Mouse (Mus musculus) limb, embryonic 15.5 days (tissue): ENCODE results near the gene Acap2. TPM values are rescaled to one million over a fixed set of nuclear protein-coding genes. Genes with fewer than 3 reads are reported as not detected.

Source experiments
- ATAC-seq: fragments of 200-750 bp; cut with Nextera tagmentation; 2 replicates; pipeline ENCODE4 v1.8.0; 2017; ENCODE audit warnings: low read depth, moderate TSS enrichment; ENCODE audit not compliant: insufficient number of reproducible peaks, low FRiP score, low TSS enrichment
- H3K27ac ChIP-seq: fragments of 300-500 bp; sonication (generic); 2 replicates; pipeline ENCODE4 v1.5.1; 2015; ENCODE audit warnings: moderate library complexity, mild to moderate bottlenecking, inconsistent platforms
- H3K27me3 ChIP-seq: fragments of 300-500 bp; sonication (generic); 2 replicates; pipeline ENCODE4 v1.6.1; 2015; ENCODE audit warnings: inconsistent platforms
- H3K36me3 ChIP-seq: fragments of 300-500 bp; sonication (generic); 2 replicates; pipeline ENCODE4 v1.6.1; 2015; ENCODE audit warnings: inconsistent platforms
- H3K4me1 ChIP-seq: fragments of 300-500 bp; sonication (generic); 2 replicates; pipeline ENCODE4 v1.6.1; 2015; ENCODE audit warnings: inconsistent platforms
- H3K4me2 ChIP-seq: fragments of 300-500 bp; sonication (generic); 2 replicates; pipeline ENCODE4 v1.6.1; 2015; ENCODE audit warnings: mild to moderate bottlenecking, inconsistent platforms
- H3K4me3 ChIP-seq: fragments of 300-500 bp; sonication (generic); 2 replicates; pipeline ENCODE4 v1.5.1; 2015; ENCODE audit warnings: mild to moderate bottlenecking, inconsistent platforms
- H3K9ac ChIP-seq: fragments of 300-500 bp; sonication (generic); 2 replicates; pipeline ENCODE4 v1.6.1; 2015; ENCODE audit warnings: inconsistent platforms
- H3K9me3 ChIP-seq: fragments of 300-500 bp; sonication (generic); 2 replicates; pipeline ENCODE4 v1.6.1; 2016; ENCODE audit warnings: inconsistent platforms
- WGBS: fragments of 180-500 bp; shearing (Covaris S2); methylation state at CpG from one replicate; pipeline ENCODE4 v1.1.7; 2015; 5-methylcytosine and 5-hydroxymethylcytosine counted together
- polyA plus RNA-seq: library from polyadenylated mRNA; unstranded; fragments of >200 nt; fragmentation: Nextera tagmentation; extraction: Ambion mirVana; gene quantifications from 2 replicates; pipeline ENCODE4 v1.2.1, GENCODE M21; 2015

Acap2 gene
- polyA plus RNA-seq, 1 experiment from 2014 or later: 26.5 TPM

GRCm38 (mm10) chr16:31165907-31166306 lies 35.1 kb downstream of the Acap2 start:
- H3K36me3 ChIP-seq: no peaks in the 10 kb centered on the region
- H3K27ac ChIP-seq: peak overlapping the region; percentile 22
- no peaks in the 10 kb centered on the region for H3K9me3 ChIP-seq
- WGBS: 59% methylated on average over 4 of the region's 4 CpGs
- no peak overlapping the region for H3K4me2 ChIP-seq
- no peak for ATAC-seq
- no peaks in the 10 kb centered on the region for H3K27me3 ChIP-seq
- no peak overlapping the region for H3K9ac ChIP-seq
- no peak overlapping the region for H3K4me3 ChIP-seq
- peaks cover 13% of the 10 kb centered on the region for H3K4me1 ChIP-seq

GRCm38 (mm10) chr16:31165467-31165866 lies 35.6 kb downstream of the Acap2 start:
- Histone ChIP-seq H3K4me3 (no peak overlapping the region), H3K27me3 (no peaks in the 10 kb centered on the region), H3K4me2 (no peak overlapping the region), H3K36me3 (no peaks in the 10 kb centered on the region), H3K9me3 (no peaks in the 10 kb centered on the region), H3K4me1 (peaks cover 13% of the 10 kb centered on the region), H3K27ac (no peak overlapping the region; the same call in 1 of the 2 replicates), H3K9ac (no peak overlapping the region)
- 56% methylated on average over 4 of the region's 4 CpGs for WGBS
- ATAC-seq: no peak

GRCm38 (mm10) chr16:31164125-31164524 lies 36.9 kb downstream of the Acap2 start:
- WGBS: 80% methylated on average over 4 of the region's 4 CpGs
- H3K9me3 ChIP-seq: no peaks in the 10 kb centered on the region
- ATAC-seq: no peak
- H3K9ac ChIP-seq: no peak overlapping the region
- H3K27me3 ChIP-seq: no peaks in the 10 kb centered on the region
- H3K4me3 ChIP-seq: no peak overlapping the region
- H3K27ac ChIP-seq: no peak overlapping the region
- H3K4me2 ChIP-seq: no peak overlapping the region
- no peaks in the 10 kb centered on the region for H3K36me3 ChIP-seq
- H3K4me1 ChIP-seq: peaks cover 12% of the 10 kb centered on the region

- no peak overlapping the region for H3K4me3 ChIP-seq
- no peak for ATAC-seq
- no peak overlapping the region for H3K9ac ChIP-seq
- no peaks in the 10 kb centered on the region for H3K27me3 ChIP-seq
- 0 out of 2 replicates have a peak, but pooled peaks cover 1% of the 10 kb centered on the region for H3K4me1 ChIP-seq
- WGBS: 56% methylated on average over 6 of the region's 6 CpGs
- H3K36me3 ChIP-seq: peaks cover 29% of the 10 kb centered on the region
- H3K9me3 ChIP-seq: peaks cover 6% of the 10 kb centered on the region
- H3K4me2 ChIP-seq: no peak overlapping the region
- no peak overlapping the region for H3K27ac ChIP-seq
Measured at GRCm38 (mm10) chr16:31160486-31160885, 40.6 kb downstream of the Acap2 start.

GRCm38 (mm10) chr16:31159491-31159890 lies 41.6 kb downstream of the Acap2 start:
- 57% methylated on average over 2 of the region's 2 CpGs for WGBS
- Histone ChIP-seq H3K9me3 (peaks cover 6% of the 10 kb centered on the region), H3K4me2 (no peak overlapping the region), H3K36me3 (peaks cover 39% of the 10 kb centered on the region), H3K4me1 (no peaks in the 10 kb centered on the region), H3K27me3 (no peaks in the 10 kb centered on the region), H3K9ac (no peak overlapping the region), H3K4me3 (no peak overlapping the region), H3K27ac (no peak overlapping the region)
- ATAC-seq: no peak

GRCm38 (mm10) chr16:31149841-31150240 lies 51.2 kb downstream of the Acap2 start:
- no peaks in the 10 kb centered on the region for H3K4me1 ChIP-seq
- no peak for ATAC-seq
- no peak overlapping the region for H3K9ac ChIP-seq
- H3K4me3 ChIP-seq: no peak overlapping the region
- 92% methylated on average over 4 of the region's 4 CpGs for WGBS
- H3K27ac ChIP-seq: no peak overlapping the region
- H3K9me3 ChIP-seq: no peaks in the 10 kb centered on the region
- H3K4me2 ChIP-seq: no peak overlapping the region
- no peaks in the 10 kb centered on the region for H3K27me3 ChIP-seq
- peaks cover 32% of the 10 kb centered on the region for H3K36me3 ChIP-seq

- no peak overlapping the region for H3K4me2 ChIP-seq
- no peak for ATAC-seq
- 77% methylated on average over 6 of the region's 6 CpGs for WGBS
- no peak overlapping the region for H3K4me3 ChIP-seq
- no peaks in the 10 kb centered on the region for H3K4me1 ChIP-seq
- H3K9ac ChIP-seq: no peak overlapping the region
- H3K27ac ChIP-seq: no peak overlapping the region
- no peaks in the 10 kb centered on the region for H3K9me3 ChIP-seq
- H3K27me3 ChIP-seq: no peaks in the 10 kb centered on the region
- peaks cover 22% of the 10 kb centered on the region for H3K36me3 ChIP-seq
Measured at GRCm38 (mm10) chr16:31148891-31149290, 52.2 kb downstream of the Acap2 start.

GRCm38 (mm10) chr16:31147766-31148165 lies 53.3 kb downstream of the Acap2 start:
- H3K4me1 ChIP-seq: no peaks in the 10 kb centered on the region
- no peaks in the 10 kb centered on the region for H3K9me3 ChIP-seq
- H3K4me2 ChIP-seq: no peak overlapping the region
- WGBS: 79% methylated on average over 6 of the region's 6 CpGs
- H3K27me3 ChIP-seq: no peaks in the 10 kb centered on the region
- no peak overlapping the region for H3K9ac ChIP-seq
- H3K36me3 ChIP-seq: peaks cover 16% of the 10 kb centered on the region; the same call in 1 of the 2 replicates
- H3K4me3 ChIP-seq: no peak overlapping the region
- ATAC-seq: no peak
- no peak overlapping the region for H3K27ac ChIP-seq

GRCm38 (mm10) chr16:31141916-31142315 lies 59.1 kb downstream of the Acap2 start:
- Histone ChIP-seq H3K27me3 (no peaks in the 10 kb centered on the region), H3K27ac (no peak overlapping the region), H3K4me2 (no peak overlapping the region), H3K9ac (no peak overlapping the region), H3K9me3 (no peaks in the 10 kb centered on the region), H3K4me1 (no peaks in the 10 kb centered on the region), H3K4me3 (no peak overlapping the region), H3K36me3 (peaks cover 4% of the 10 kb centered on the region; the same call in 1 of the 2 replicates)
- no peak for ATAC-seq
- 68% methylated on average over 6 of the region's 6 CpGs for WGBS

- no peaks in the 10 kb centered on the region for H3K27me3 ChIP-seq
- no peak overlapping the region for H3K4me2 ChIP-seq
- 67% methylated on average over 13 of the region's 13 CpGs for WGBS
- peaks cover 17% of the 10 kb centered on the region; the same call in 1 of the 2 replicates for H3K36me3 ChIP-seq
- no peak overlapping the region for H3K9ac ChIP-seq
- H3K4me1 ChIP-seq: no peaks in the 10 kb centered on the region
- H3K9me3 ChIP-seq: no peaks in the 10 kb centered on the region
- no peak overlapping the region for H3K27ac ChIP-seq
- no peak for ATAC-seq
- H3K4me3 ChIP-seq: no peak overlapping the region
Measured at GRCm38 (mm10) chr16:31136616-31137253, 64.3 kb downstream of the Acap2 start.

GRCm38 (mm10) chr16:31135519-31135918 lies 65.5 kb downstream of the Acap2 start:
- Histone ChIP-seq H3K4me3 (no peak overlapping the region), H3K9ac (no peak overlapping the region), H3K27ac (peak overlapping the region; percentile 43; the same call in 1 of the 2 replicates), H3K4me2 (no peak overlapping the region), H3K4me1 (no peaks in the 10 kb centered on the region), H3K36me3 (peaks cover 24% of the 10 kb centered on the region; the same call in 1 of the 2 replicates), H3K27me3 (no peaks in the 10 kb centered on the region), H3K9me3 (no peaks in the 10 kb centered on the region)
- ATAC-seq: no peak
- 55% methylated on average over 8 of the region's 8 CpGs for WGBS

- 42% methylated on average over 5 of the region's 5 CpGs for WGBS
- Histone ChIP-seq H3K27me3 (no peaks in the 10 kb centered on the region), H3K4me1 (no peaks in the 10 kb centered on the region), H3K36me3 (peaks cover 39% of the 10 kb centered on the region), H3K9ac (no peak overlapping the region), H3K9me3 (no peaks in the 10 kb centered on the region), H3K27ac (no peak overlapping the region), H3K4me3 (no peak overlapping the region), H3K4me2 (no peak overlapping the region)
- no peak for ATAC-seq
Measured at GRCm38 (mm10) chr16:31131531-31131930, 69.5 kb downstream of the Acap2 start.

- H3K4me2 ChIP-seq: no peak overlapping the region
- peaks cover 38% of the 10 kb centered on the region for H3K36me3 ChIP-seq
- no peak overlapping the region for H3K4me3 ChIP-seq
- 80% methylated on average over 5 of the region's 5 CpGs for WGBS
- no peaks in the 10 kb centered on the region for H3K4me1 ChIP-seq
- H3K9ac ChIP-seq: no peak overlapping the region
- H3K27ac ChIP-seq: no peak overlapping the region
- no peak for ATAC-seq
- no peaks in the 10 kb centered on the region for H3K9me3 ChIP-seq
- H3K27me3 ChIP-seq: no peaks in the 10 kb centered on the region
Measured at GRCm38 (mm10) chr16:31128116-31128515, 72.9 kb downstream of the Acap2 start.
